Mouse (Mus musculus): ENCODE measurements at regions not wholly inside any gene's neighbourhood (a gene's known extent, or its start where the extent isn't known, plus 50 kb on each side); places are given as distances from the start of the nearest gene placed in this dataset.
"Not testable (repeated sequence)": the region's sequence is repeated elsewhere in the genome, so short reads cannot be mapped to it uniquely, and the experiment has no call there.

- no peak for ATAC-seq (replicated peaks; ENCODE audit: insufficient number of reproducible peaks, low FRiP score, low TSS enrichment)
These were observed 53.6 kb downstream of the Gm10320 start for GRCm38 (mm10) chr13:98438206-98438605.

DNA sequence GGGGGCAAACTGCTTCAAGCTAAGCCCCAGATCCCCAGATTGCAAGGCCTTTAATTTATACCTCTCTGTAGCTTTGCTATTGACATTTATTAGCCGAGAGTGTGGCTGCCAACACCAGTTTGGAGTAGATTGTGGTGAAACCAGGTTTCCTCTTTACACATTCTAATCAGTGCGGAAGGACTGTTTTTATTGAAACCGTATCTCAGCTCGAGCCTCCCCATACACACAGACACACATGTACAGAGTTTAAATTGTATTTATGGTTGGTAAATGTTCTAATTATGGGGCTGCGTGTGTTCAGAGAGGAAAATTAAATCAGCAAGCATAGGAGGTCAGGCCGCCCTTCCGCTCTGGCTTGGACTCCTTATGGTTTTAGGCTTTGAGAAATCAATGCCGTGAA is 54.8 kb downstream of the Gm10320 start:
- Histone ChIP-seq H3K4me1 (ENCODE audit: control insufficient read depth, insufficient read depth, low read length) (no peaks in the 10 kb centered on the region), H3K27ac (ENCODE audit: low read depth, low read length) (no peak overlapping the region), H3K27me3 (ENCODE audit: control insufficient read depth, insufficient read depth, low read length) (no peaks in the 10 kb centered on the region), H3K9ac (ENCODE audit: low read depth, low read length) (no peak overlapping the region), H3K36me3 (ENCODE audit: control insufficient read depth, insufficient read depth, low read length) (no peaks in the 10 kb centered on the region), H3K9me3 (replicated peaks; ENCODE audit: control insufficient read depth, low read length) (no peaks in the 10 kb centered on the region), H3K4me3 (ENCODE audit: low read depth, low read length) (no peak overlapping the region), H3K4me2 (no peak overlapping the region)
- WGBS (ENCODE audit: insufficient replicate concordance) = 76% methylated on average over 8 of the region's 8 CpGs
- ATAC-seq (replicated peaks; ENCODE audit: insufficient number of reproducible peaks, low FRiP score, low TSS enrichment) = no peak

More at GRCm38 (mm10) chr13:98438206-98438605, 53.6 kb downstream of the Gm10320 start:
- H3K4me1 ChIP-seq (ENCODE audit: control insufficient read depth, insufficient read depth, low read length) = no peaks in the 10 kb centered on the region
- H3K4me3 ChIP-seq (ENCODE audit: low read depth, low read length) = no peak overlapping the region
- no peak overlapping the region for H3K9ac ChIP-seq (ENCODE audit: low read depth, low read length)
- H3K27ac ChIP-seq (ENCODE audit: low read depth, low read length) = no peak overlapping the region
- 87% methylated on average over 8 of the region's 8 CpGs for WGBS (ENCODE audit: insufficient replicate concordance)
- H3K4me2 ChIP-seq = no peak overlapping the region
- H3K36me3 ChIP-seq (ENCODE audit: control insufficient read depth, insufficient read depth, low read length) = no peaks in the 10 kb centered on the region
- H3K27me3 ChIP-seq (ENCODE audit: control insufficient read depth, insufficient read depth, low read length) = no peaks in the 10 kb centered on the region
- no peaks in the 10 kb centered on the region for H3K9me3 ChIP-seq (replicated peaks; ENCODE audit: control insufficient read depth, low read length)

- Histone ChIP-seq H3K4me3 (ENCODE audit: low read depth, low read length) (no peak overlapping the region), H3K27ac (ENCODE audit: low read depth, low read length) (no peak overlapping the region), H3K4me2 (no peak overlapping the region), H3K36me3 (ENCODE audit: control insufficient read depth, insufficient read depth, low read length) (no peaks in the 10 kb centered on the region), H3K4me1 (ENCODE audit: control insufficient read depth, insufficient read depth, low read length) (no peaks in the 10 kb centered on the region), H3K9ac (ENCODE audit: low read depth, low read length) (no peak overlapping the region), H3K27me3 (ENCODE audit: control insufficient read depth, insufficient read depth, low read length) (peaks cover 11% of the 10 kb centered on the region; the same call in 1 of the 2 replicates), H3K9me3 (replicated peaks; ENCODE audit: control insufficient read depth, low read length) (no peaks in the 10 kb centered on the region)
- WGBS (ENCODE audit: insufficient replicate concordance) = 85% methylated on average over 8 of the region's 8 CpGs
- no peak for ATAC-seq (replicated peaks; ENCODE audit: insufficient number of reproducible peaks, low FRiP score, low TSS enrichment)
These were observed 56.4 kb downstream of the Gm10320 start for GRCm38 (mm10) chr13:98435245-98435975.

GRCm38 (mm10) chr13:98429851-98430250 is 62.0 kb downstream of the Gm10320 start:
- H3K4me2 ChIP-seq = no peak overlapping the region; the same call in 1 of the 2 replicates
- no peak for ATAC-seq (replicated peaks; ENCODE audit: insufficient number of reproducible peaks, low FRiP score, low TSS enrichment)
- no peaks in the 10 kb centered on the region for H3K36me3 ChIP-seq (ENCODE audit: control insufficient read depth, insufficient read depth, low read length)

GRCm38 (mm10) chr13:98427660-98428059 is 64.1 kb downstream of the Gm10320 start:
- not testable (repeated sequence) for H3K4me3 ChIP-seq (ENCODE audit: low read depth, low read length); H3K27ac ChIP-seq (ENCODE audit: low read depth, low read length); H3K4me1 ChIP-seq (ENCODE audit: control insufficient read depth, insufficient read depth, low read length); H3K36me3 ChIP-seq (ENCODE audit: control insufficient read depth, insufficient read depth, low read length); H3K9ac ChIP-seq (ENCODE audit: low read depth, low read length); ATAC-seq (replicated peaks; ENCODE audit: insufficient number of reproducible peaks, low FRiP score, low TSS enrichment); H3K9me3 ChIP-seq (replicated peaks; ENCODE audit: control insufficient read depth, low read length)
- Histone ChIP-seq H3K4me2 (peak overlapping the region; percentile 53), H3K27me3 (ENCODE audit: control insufficient read depth, insufficient read depth, low read length) (peaks cover 28% of the 10 kb centered on the region)
- 10% methylated on average over 16 of the region's 16 CpGs for WGBS (ENCODE audit: insufficient replicate concordance)

More at GRCm38 (mm10) chr13:98429851-98430250, 62.0 kb downstream of the Gm10320 start:
- no peak overlapping the region for H3K4me3 ChIP-seq (ENCODE audit: low read depth, low read length)
- H3K27ac ChIP-seq (ENCODE audit: low read depth, low read length) = no peak overlapping the region
- H3K9ac ChIP-seq (ENCODE audit: low read depth, low read length) = no peak overlapping the region
- H3K9me3 ChIP-seq (replicated peaks; ENCODE audit: control insufficient read depth, low read length) = no peaks in the 10 kb centered on the region
- peaks cover 28% of the 10 kb centered on the region for H3K27me3 ChIP-seq (ENCODE audit: control insufficient read depth, insufficient read depth, low read length)
- 42% methylated on average over 21 of the region's 21 CpGs for WGBS (ENCODE audit: insufficient replicate concordance)
- no peaks in the 10 kb centered on the region for H3K4me1 ChIP-seq (ENCODE audit: control insufficient read depth, insufficient read depth, low read length)

DNA sequence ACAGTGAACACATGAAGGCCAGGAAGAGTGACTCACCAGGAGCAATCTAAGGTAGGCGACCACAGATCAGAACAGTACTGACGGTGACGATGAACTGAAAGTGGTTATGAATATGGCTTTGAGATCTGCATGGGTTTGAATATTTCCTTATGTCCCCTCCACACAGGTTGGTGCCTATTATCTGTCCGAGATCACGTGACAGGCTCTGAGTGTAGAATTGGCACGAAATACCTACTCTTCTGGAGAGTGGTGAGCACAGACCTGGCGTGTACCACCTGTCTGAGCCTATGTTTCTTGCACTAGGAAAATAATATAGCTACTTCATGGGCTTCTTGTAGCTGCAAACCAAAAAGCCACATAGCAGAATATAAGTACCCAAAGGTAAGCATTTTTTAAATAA is 66.8 kb downstream of the Gm10320 start:
- Histone ChIP-seq H3K36me3 (ENCODE audit: control insufficient read depth, insufficient read depth, low read length) (no peaks in the 10 kb centered on the region), H3K9me3 (replicated peaks; ENCODE audit: control insufficient read depth, low read length) (no peaks in the 10 kb centered on the region), H3K9ac (ENCODE audit: low read depth, low read length) (no peak overlapping the region), H3K27me3 (ENCODE audit: control insufficient read depth, insufficient read depth, low read length) (peaks cover 14% of the 10 kb centered on the region), H3K27ac (ENCODE audit: low read depth, low read length) (no peak overlapping the region), H3K4me3 (ENCODE audit: low read depth, low read length) (no peak overlapping the region), H3K4me2 (no peak overlapping the region), H3K4me1 (ENCODE audit: control insufficient read depth, insufficient read depth, low read length) (no peaks in the 10 kb centered on the region)
- 84% methylated on average over 7 of the region's 7 CpGs for WGBS (ENCODE audit: insufficient replicate concordance)
- no peak for ATAC-seq (replicated peaks; ENCODE audit: insufficient number of reproducible peaks, low FRiP score, low TSS enrichment)

DNA sequence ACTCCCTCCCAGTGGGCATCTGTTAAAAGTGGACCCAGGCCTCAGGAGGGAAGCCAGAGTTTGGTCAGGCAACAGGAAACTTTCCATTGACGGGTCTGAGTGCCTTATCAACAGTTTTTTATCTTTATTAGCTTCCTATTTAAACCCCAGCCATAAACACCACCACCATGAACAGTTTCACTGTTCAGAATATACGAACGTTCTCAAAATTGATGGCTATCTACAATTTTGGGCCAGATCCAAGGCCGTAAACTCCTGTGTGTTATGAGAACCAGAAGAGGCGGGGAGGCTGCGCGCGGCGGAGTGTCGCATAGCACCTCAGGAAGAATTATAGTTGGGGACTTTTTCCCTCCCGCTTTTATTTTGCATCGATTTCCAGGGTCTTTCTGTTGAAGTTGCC is 67.8 kb downstream of the Gm10320 start:
- H3K4me2 ChIP-seq = no peak overlapping the region
- no peak for ATAC-seq (replicated peaks; ENCODE audit: insufficient number of reproducible peaks, low FRiP score, low TSS enrichment)
- WGBS (ENCODE audit: insufficient replicate concordance) = 73% methylated on average over 12 of the region's 12 CpGs

GRCm38 (mm10) chr13:98420419-98421043 is 66.5 kb downstream of the Foxd1 start:
- Histone ChIP-seq H3K27me3 (ENCODE audit: control insufficient read depth, insufficient read depth, low read length) (no peaks in the 10 kb centered on the region), H3K4me2 (no peak overlapping the region), H3K4me1 (ENCODE audit: control insufficient read depth, insufficient read depth, low read length) (no peaks in the 10 kb centered on the region), H3K9me3 (replicated peaks; ENCODE audit: control insufficient read depth, low read length) (no peaks in the 10 kb centered on the region), H3K27ac (ENCODE audit: low read depth, low read length) (no peak overlapping the region), H3K9ac (ENCODE audit: low read depth, low read length) (no peak overlapping the region), H3K36me3 (ENCODE audit: control insufficient read depth, insufficient read depth, low read length) (no peaks in the 10 kb centered on the region), H3K4me3 (ENCODE audit: low read depth, low read length) (no peak overlapping the region)
- no peak for ATAC-seq (replicated peaks; ENCODE audit: insufficient number of reproducible peaks, low FRiP score, low TSS enrichment)
- WGBS (ENCODE audit: insufficient replicate concordance) = 45% methylated on average over 15 of the region's 15 CpGs

More for the DNA sequence above, 67.8 kb downstream of the Gm10320 start:
- no peak overlapping the region for H3K9ac ChIP-seq (ENCODE audit: low read depth, low read length)
- H3K4me1 ChIP-seq (ENCODE audit: control insufficient read depth, insufficient read depth, low read length) = no peaks in the 10 kb centered on the region
- H3K36me3 ChIP-seq (ENCODE audit: control insufficient read depth, insufficient read depth, low read length) = no peaks in the 10 kb centered on the region
- H3K9me3 ChIP-seq (replicated peaks; ENCODE audit: control insufficient read depth, low read length) = no peaks in the 10 kb centered on the region
- no peak overlapping the region for H3K27ac ChIP-seq (ENCODE audit: low read depth, low read length)
- H3K27me3 ChIP-seq (ENCODE audit: control insufficient read depth, insufficient read depth, low read length) = peaks cover 6% of the 10 kb centered on the region; the same call in 1 of the 2 replicates
- no peak overlapping the region for H3K4me3 ChIP-seq (ENCODE audit: low read depth, low read length)

Measured in heart, embryonic 11.5 days (tissue).